Mouse (Mus musculus) c-Kit-positive CD71-negative TER-119-negative erythroid progenitor cells, embryonic 14.5 days (primary cell): Measurements from ENCODE around the gene Sgsm2.
"Not testable (repeated sequence)": the region's sequence is repeated elsewhere in the genome, so short reads cannot be mapped to it uniquely, and the experiment has no call there.

Source experiments
- DNase-seq: peaks from one replicate; pipeline ENCODE4 v3.0.0-alpha.2; 2013; ENCODE audit warnings: low read depth

Sgsm2 gene

GRCm38 (mm10) chr11:74828404-74828931 lies 68.4 kb downstream of the Sgsm2 start:
- no peak for DNase-seq

- DNase-seq, result no peak
These were observed 69.0 kb downstream of the Sgsm2 start for GRCm38 (mm10) chr11:74827791-74828403.

DNA sequence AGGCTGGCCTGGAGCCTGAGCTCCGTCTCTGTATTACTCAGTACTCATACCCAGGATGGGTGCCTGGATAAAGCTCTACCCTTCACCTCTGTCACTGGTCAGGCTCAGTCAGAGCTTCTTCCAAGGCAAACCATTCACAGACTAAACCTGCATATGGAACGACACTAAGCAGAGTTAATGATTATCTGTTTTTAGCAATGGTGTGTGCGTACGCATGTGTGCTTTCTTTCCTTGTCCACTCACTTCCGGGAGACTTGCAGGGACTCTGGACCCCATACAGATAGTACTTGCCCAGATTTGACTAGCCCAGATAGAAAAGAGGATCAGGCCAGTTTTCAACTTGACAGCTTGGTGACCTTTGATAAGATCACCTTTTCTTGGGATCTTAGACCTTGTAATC lies 70.2 kb downstream of the Sgsm2 start:
- no peak for DNase-seq

GRCm38 (mm10) chr11:74826151-74826550 lies 70.7 kb downstream of the Sgsm2 start:
- peak; percentile 35 for DNase-seq

- DNase-seq, result no peak
These were observed 74.0 kb downstream of the Sgsm2 start for GRCm38 (mm10) chr11:74822746-74823440.

DNA sequence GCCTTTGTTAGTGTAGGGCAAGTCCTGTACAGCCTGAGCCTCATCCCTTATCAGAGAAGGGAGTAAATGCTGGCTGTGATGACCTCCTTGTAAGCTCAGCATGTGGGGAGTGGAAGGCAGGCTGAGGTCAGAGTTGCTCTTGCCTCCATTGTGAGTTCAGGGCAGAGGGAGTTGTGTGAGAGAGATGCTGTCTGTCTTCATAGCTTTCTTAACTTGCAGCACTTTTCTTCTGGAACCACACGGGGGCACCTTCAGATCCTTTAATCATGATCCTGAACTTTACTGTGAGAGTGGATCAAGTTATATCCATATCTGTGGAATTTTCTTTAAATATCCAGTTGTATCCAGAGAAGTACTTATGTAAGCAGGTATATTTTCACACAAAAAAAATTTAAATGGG lies 75.4 kb downstream of the Sgsm2 start:
- DNase-seq, result no peak

DNA sequence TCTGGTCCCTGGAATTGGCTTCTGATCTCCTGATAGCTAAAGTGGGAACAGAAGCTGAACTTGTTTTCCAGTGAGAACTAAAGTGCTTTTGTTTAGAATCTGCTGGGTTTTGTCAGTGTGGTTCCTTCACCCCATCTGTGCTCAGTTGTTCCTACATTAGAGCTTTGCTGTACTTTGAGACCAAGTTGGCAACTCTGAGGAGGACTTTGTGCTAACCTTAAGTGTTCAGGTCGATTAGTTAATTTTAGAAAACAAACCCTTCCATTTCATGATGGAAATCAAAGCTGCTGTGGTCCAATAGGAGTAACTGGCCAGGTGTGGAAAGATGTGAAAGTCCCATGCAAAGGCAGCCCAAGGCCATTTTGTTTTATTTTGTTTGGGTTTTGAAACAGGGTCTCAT lies 75.9 kb downstream of the Sgsm2 start:
- DNase-seq, result no peak

DNA sequence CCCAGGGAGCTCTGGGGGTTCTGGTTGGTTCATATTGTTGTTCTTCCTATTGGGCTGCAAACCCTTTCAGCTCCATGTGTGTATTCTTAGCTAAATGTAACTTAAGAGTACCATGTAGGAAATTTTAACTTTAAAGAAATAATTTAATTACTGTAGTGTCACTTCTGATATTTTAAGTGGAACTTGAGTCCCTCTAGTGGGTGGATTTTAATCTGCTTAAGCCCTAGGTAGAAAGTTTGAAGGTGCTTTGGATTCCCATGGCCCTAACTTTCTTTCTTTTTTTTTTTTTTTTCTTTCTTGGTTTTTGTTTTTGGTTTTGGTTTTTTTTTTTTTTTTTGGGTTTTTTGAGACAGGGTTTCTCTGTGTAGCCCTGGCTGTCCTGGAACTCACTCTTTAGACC lies 81.1 kb downstream of the Sgsm2 start:
- DNase-seq, result no peak

- no peak for DNase-seq
These were observed 85.3 kb downstream of the Sgsm2 start for GRCm38 (mm10) chr11:74811538-74811937.

DNA sequence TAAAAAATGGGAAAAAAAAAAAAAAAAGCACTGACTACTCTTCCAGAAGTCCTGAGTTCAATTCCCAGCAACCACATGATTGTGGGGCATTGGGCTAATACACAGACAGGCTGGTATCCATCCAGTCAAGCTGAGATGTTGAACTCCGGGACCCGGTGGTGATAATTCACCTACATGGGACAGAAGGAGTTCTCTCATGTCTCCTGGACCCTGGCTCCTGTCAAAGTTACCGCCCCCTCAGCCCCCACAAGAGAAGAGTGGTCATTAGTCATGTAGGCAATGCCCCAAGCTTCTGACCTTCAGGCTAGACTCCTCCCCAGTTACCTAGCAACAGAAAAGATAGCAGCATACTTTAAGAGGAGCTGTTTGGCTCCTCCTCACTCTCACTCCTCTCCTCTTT lies 85.8 kb downstream of the Sgsm2 start:
- DNase-seq, result not testable (repeated sequence)

GRCm38 (mm10) chr11:74810134-74810533 lies 86.7 kb downstream of the Sgsm2 start:
- DNase-seq, result no peak

DNA sequence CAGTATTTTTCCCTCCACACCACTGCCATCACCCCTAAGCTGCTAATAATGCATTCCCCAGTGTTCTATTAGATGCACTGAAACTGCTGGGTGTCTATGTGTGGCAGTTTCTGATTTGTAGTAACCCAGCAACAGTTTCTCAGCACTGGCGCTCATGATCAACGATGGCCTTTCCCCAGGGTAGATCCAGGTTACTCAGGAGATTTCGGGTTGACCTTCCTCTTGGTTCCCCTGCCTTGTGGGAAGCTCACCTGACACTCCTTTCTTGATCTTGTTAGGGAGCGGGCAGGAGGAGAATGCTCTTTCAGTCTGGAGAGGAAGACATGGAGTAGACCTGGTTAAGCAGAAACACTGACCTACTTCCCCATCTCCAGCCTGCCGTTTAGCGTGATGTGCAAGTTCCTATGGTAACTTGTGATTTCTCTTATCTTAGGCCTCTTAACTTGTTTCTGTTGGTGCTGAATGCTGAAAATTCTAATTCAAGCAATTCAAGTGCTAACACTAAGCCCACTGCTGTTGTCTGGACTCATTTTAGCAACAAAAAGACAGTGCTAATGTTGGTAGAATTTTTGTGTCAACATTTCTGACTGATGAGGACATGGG lies 88.5 kb downstream of the Sgsm2 start:
- DNase-seq, result no peak

DNA sequence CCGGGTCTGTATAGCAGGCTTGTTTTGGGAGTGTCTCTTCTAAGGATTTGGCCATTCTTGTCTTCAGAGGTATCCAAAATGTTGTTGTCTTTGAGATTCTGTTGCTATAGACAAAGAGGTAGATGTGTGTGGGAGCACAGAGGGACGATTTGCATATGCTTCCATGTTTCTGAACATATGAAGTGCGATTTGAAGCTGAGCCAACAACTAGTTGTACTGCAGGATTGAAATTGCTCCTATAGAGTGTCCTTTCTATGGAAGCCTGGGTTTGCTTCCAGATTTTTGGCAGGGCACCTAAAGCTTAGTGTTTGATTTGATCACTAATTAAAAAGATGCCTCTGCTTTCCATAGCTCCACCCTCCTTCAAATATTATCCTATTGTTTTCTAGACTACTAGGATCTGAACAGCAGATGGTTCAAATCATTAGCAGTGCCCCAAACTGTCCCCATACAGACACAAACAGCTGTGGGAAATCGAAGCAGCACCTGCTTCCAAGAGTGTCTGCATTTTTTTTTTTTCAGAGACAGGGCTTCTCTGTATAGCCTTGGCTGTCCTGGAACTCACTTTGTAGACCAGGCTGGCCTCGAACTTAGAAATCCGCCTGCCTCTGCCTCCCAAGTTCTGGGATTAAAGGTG lies 89.5 kb downstream of the Sgsm2 start:
- DNase-seq, result no peak

- no peak for DNase-seq
These were observed 92.7 kb downstream of the Sgsm2 start for GRCm38 (mm10) chr11:74804081-74804627.

DNA sequence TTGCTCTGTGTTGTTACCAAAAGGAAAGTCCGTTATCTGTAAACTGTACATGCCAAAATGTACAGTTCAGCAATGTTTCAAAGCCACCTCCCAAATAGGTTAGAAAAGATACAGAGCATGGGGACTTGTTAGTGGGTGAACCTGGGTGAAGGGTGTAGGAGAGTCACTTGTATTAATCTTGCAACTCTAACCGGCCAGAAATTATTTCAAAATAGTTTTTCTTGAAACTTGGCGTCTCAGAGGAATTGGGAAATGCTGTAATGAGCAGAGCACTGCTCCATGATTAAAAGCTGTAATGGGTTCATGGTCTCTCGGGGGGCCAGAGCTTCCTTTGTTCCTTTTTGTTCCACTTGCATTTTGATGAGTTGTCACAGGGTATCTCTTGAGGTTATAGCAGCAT lies 96.2 kb downstream of the Sgsm2 start:
- no peak for DNase-seq
